Mouse (Mus musculus): ENCODE measurements around the gene Stk40.

DNA sequence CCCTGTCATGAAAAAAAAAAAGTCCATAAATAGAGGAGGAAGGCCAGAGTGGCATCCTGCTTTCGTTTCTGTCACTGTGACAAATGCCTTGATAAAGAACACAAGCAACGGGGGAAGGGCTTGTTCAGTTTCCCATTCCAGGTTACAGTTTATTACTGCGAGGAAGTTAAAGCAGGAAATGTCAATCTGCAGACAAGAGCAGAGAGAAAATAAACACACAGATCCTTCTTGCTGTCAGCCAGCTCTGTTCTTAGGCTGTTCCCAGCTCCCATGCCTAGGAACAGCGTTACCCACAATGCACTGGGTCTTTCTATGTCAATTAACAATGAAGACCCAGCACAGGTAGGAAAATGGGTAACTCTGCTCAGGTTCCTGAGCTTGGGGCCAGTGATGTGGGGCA, 51.4 kb downstream of the Stk40 start:
- TF ChIP-seq CTCF (IDR thresholded peaks at IDR 0.05; ENCODE audit: low read depth, low read length) (no peak), POLR2A (IDR thresholded peaks at IDR 0.05; ENCODE audit: insufficient read depth, low read length) (no peak), EP300 (IDR thresholded peaks at IDR 0.05; ENCODE audit: insufficient read depth, low read depth, low read length) (no peak)

All from ES-Bruce4 (cell line).